Mouse (Mus musculus) cortical plate, adult 2 months (tissue): ENCODE results near the gene Map7.

Experiments
- CTCF ChIP-seq: fragments of 200-500 bp; IDR thresholded peaks from 2 replicates; pipeline ENCODE4 v1.5.1; 2011; ENCODE audit warnings: mild to moderate bottlenecking, control low read depth, low read length; ENCODE audit not compliant: insufficient read depth; ENCODE audit errors: extremely low read depth
- POLR2A ChIP-seq: fragments of 200-500 bp; IDR thresholded peaks from 2 replicates; pipeline ENCODE4 v1.6.1; 2011; ENCODE audit warnings: mild to moderate bottlenecking, low read length, control low read depth; ENCODE audit not compliant: insufficient read depth; ENCODE audit errors: extremely low read depth

GRCm38 (mm10) chr10:20249091-20249490 lies 100.8 kb downstream of the Map7 start:
- TF ChIP-seq CTCF (no peak), POLR2A (no peak)
